Mouse (Mus musculus) ES-Bruce4 (cell line): ENCODE measurements at regions not wholly inside any gene's neighbourhood (a gene's known extent, or its start where the extent isn't known, plus 50 kb on each side); places are given as distances from the start of the nearest gene placed in this dataset.

ENCODE experiments used
- CTCF ChIP-seq: IDR thresholded peaks from one replicate; pipeline ENCODE4 v1.8.1; 2011; ENCODE audit warnings: low read depth, low read length
- EP300 ChIP-seq: IDR thresholded peaks from 2 replicates; pipeline ENCODE4 v1.6.1; 2011; ENCODE audit warnings: low read depth, low read length; ENCODE audit not compliant: insufficient read depth

- TF ChIP-seq CTCF, result no peak
- TF ChIP-seq EP300, result no peak
Measured at GRCm38 (mm10) chr14:62196776-62197175, 95.6 kb upstream of the Rnaseh2b start.
